Mouse (Mus musculus) forebrain, postnatal 0 days (tissue): ENCODE results near the gene Olfr658. TPM values are rescaled to one million over a fixed set of nuclear protein-coding genes. Genes with fewer than 3 reads are reported as not detected.

ENCODE experiments used
- ATAC-seq: fragments of 200-750 bp; cut with Nextera tagmentation; 2 replicates; pipeline ENCODE4 v1.8.0; 2017; ENCODE audit warnings: mild to moderate bottlenecking, moderate library complexity
- DNase-seq: peaks from one replicate; pipeline ENCODE4 v3.0.0-alpha.2; 2015
- H3K27ac ChIP-seq: fragments of 300-500 bp; sonication (generic); 2 replicates; pipeline ENCODE4 v1.5.1; 2014; ENCODE audit warnings: low read depth, mild to moderate bottlenecking, antibody characterized with exemption, low read length, moderate library complexity, mixed read lengths
- H3K27me3 ChIP-seq: fragments of 300-500 bp; sonication (generic); 2 replicates; pipeline ENCODE4 v1.6.1; 2014; ENCODE audit warnings: mild to moderate bottlenecking, low read length, mixed read lengths; ENCODE audit not compliant: insufficient read depth
- H3K36me3 ChIP-seq: fragments of 300-500 bp; sonication (generic); 2 replicates; pipeline ENCODE4 v1.6.1; 2014; ENCODE audit warnings: mild to moderate bottlenecking, moderate library complexity; ENCODE audit not compliant: insufficient read depth
- H3K4me1 ChIP-seq: fragments of 300-500 bp; sonication (generic); 2 replicates; pipeline ENCODE4 v1.6.1; 2014; ENCODE audit warnings: antibody characterized with exemption; ENCODE audit not compliant: insufficient read depth
- H3K4me2 ChIP-seq: fragments of 300-500 bp; sonication (generic); 2 replicates; pipeline ENCODE4 v1.6.1; 2014; ENCODE audit warnings: low read depth, mild to moderate bottlenecking, moderate library complexity
- H3K4me3 ChIP-seq: fragments of 300-500 bp; sonication (generic); 2 replicates; pipeline ENCODE4 v1.5.1; 2014; ENCODE audit warnings: low read depth, low read length, mixed read lengths
- H3K9ac ChIP-seq: fragments of 300-500 bp; sonication (generic); 2 replicates; pipeline ENCODE4 v1.6.1; 2014; ENCODE audit warnings: mild to moderate bottlenecking
- H3K9me3 ChIP-seq: fragments of 300-500 bp; sonication (generic); 2 replicates; pipeline ENCODE4 v1.6.1; 2016; ENCODE audit warnings: low read length
- CTCF ChIP-seq: sonication (generic); IDR thresholded peaks from 2 replicates; pipeline ENCODE4 v1.5.1; 2016; ENCODE audit warnings: antibody characterized with exemption, control low read depth, low read depth
- WGBS: fragments of 180-500 bp; shearing (Covaris S2); extraction: QIAGEN DNeasy Blood & Tissue Kit; methylation state at CpG from one replicate; pipeline ENCODE4 v1.1.7; 2014; 5-methylcytosine and 5-hydroxymethylcytosine counted together
- polyA plus RNA-seq: library from polyadenylated mRNA; unstranded; fragments of >200 nt; fragmentation: Nextera tagmentation; extraction: Ambion mirVana; gene quantifications from 2 replicates; pipeline ENCODE4 v1.2.1, GENCODE M21; 2015
- total RNA-seq: library from RNA; depleted of rRNA; stranded (reverse); fragments of >200 nt; gene quantifications from 2 replicates; pipeline ENCODE4 v1.2.3, GENCODE M21; 2014; rRNA removed

Gene Olfr658
- total RNA-seq (0.14 and 0.62 TPM in 2 replicates), polyA plus RNA-seq (0.08 and 0.23 TPM in 2 replicates)

GRCm38 (mm10) chr7:104646841-104647482 lies at the start of gene Olfr658:
Gene Olfr658, minus strand, starts transcription at chr7:104647305.
- H3K4me1 ChIP-seq, result no peaks in the 10 kb centered on the region
- no peak within 1 kb of the TSS for H3K27ac ChIP-seq
- DNase-seq (peak; percentile 59), ATAC-seq (peak; percentile 77)
- H3K27me3 ChIP-seq, result no peaks in the 10 kb centered on the region
- WGBS, result 27% methylated on average over 20 of the region's 22 CpGs
- peak; percentile 63 for TF ChIP-seq CTCF
- no peaks in the 10 kb centered on the region for H3K36me3 ChIP-seq
- no peak within 1 kb of the TSS for H3K4me3 ChIP-seq
- H3K4me2 ChIP-seq, result peak within 1 kb of the TSS; percentile 41
- H3K9ac ChIP-seq, result no peak within 1 kb of the TSS
- H3K9me3 ChIP-seq, result no peaks in the 10 kb centered on the region

GRCm38 (mm10) chr7:104686201-104686600 lies 39.1 kb upstream of the Olfr658 start, which contains the start of gene Olfr661:
Gene Olfr661, plus strand, starts transcription at chr7:104686501.
- H3K4me3 ChIP-seq, result no peak within 1 kb of the TSS
- H3K9me3 ChIP-seq, result no peaks in the 10 kb centered on the region
- H3K4me2 ChIP-seq, result no peak within 1 kb of the TSS
- no peak within 1 kb of the TSS for H3K27ac ChIP-seq
- TF ChIP-seq CTCF, result no peak
- ATAC-seq (no peak), DNase-seq (no peak)
- H3K27me3 ChIP-seq, result no peaks in the 10 kb centered on the region
- 92% methylated on average over 2 of the region's 2 CpGs for WGBS
- H3K4me1 ChIP-seq, result no peaks in the 10 kb centered on the region
- H3K36me3 ChIP-seq, result no peaks in the 10 kb centered on the region
- H3K9ac ChIP-seq, result no peak within 1 kb of the TSS

GRCm38 (mm10) chr7:104666453-104666852 lies 19.3 kb upstream of the Olfr658 start, which contains the start of gene Olfr659:
Gene Olfr659, plus strand, starts transcription at chr7:104666753.
- TF ChIP-seq CTCF, result no peak
- no peak for ATAC-seq
- H3K4me1 ChIP-seq, result no peaks in the 10 kb centered on the region
- H3K4me3 ChIP-seq, result no peak within 1 kb of the TSS
- no peak within 1 kb of the TSS for H3K4me2 ChIP-seq
- no peaks in the 10 kb centered on the region for H3K9me3 ChIP-seq
- H3K27ac ChIP-seq, result no peak within 1 kb of the TSS
- no peak within 1 kb of the TSS for H3K9ac ChIP-seq
- no peak for DNase-seq
- 91% methylated on average over 3 of the region's 3 CpGs for WGBS
- no peaks in the 10 kb centered on the region for H3K27me3 ChIP-seq
- no peaks in the 10 kb centered on the region for H3K36me3 ChIP-seq

- Histone ChIP-seq H3K9me3 (no peaks in the 10 kb centered on the region), H3K4me2 (no peak within 1 kb of the TSS), H3K4me3 (no peak within 1 kb of the TSS), H3K27me3 (no peaks in the 10 kb centered on the region), H3K9ac (no peak within 1 kb of the TSS), H3K4me1 (no peaks in the 10 kb centered on the region), H3K36me3 (no peaks in the 10 kb centered on the region), H3K27ac (no peak within 1 kb of the TSS)
- TF ChIP-seq CTCF, result no peak
- DNase-seq, result no peak
- ATAC-seq, result no peak
These were observed 22.6 kb downstream of the Olfr658 start, which contains the start of gene Olfr657 for GRCm38 (mm10) chr7:104624494-104624893. Gene Olfr657, plus strand, starts transcription at chr7:104624794.

GRCm38 (mm10) chr7:104613655-104614054 lies 33.5 kb downstream of the Olfr658 start, which contains the start of gene Olfr656:
Gene Olfr656, plus strand, starts transcription at chr7:104613955.
- 74% methylated on average over 4 of the region's 4 CpGs for WGBS

GRCm38 (mm10) chr7:104604727-104605126 lies 42.4 kb downstream of the Olfr658 start:
- Histone ChIP-seq H3K4me3 (no peak overlapping the region), H3K4me1 (no peaks in the 10 kb centered on the region), H3K4me2 (no peak overlapping the region), H3K36me3 (no peaks in the 10 kb centered on the region), H3K27ac (no peak overlapping the region), H3K9me3 (no peaks in the 10 kb centered on the region), H3K27me3 (no peaks in the 10 kb centered on the region), H3K9ac (no peak overlapping the region)
- no peak for TF ChIP-seq CTCF
- DNase-seq, result no peak
- ATAC-seq, result no peak

More at GRCm38 (mm10) chr7:104613655-104614054, 33.5 kb downstream of the Olfr658 start, which contains the start of gene Olfr656:
- DNase-seq (no peak), ATAC-seq (no peak)
- Histone ChIP-seq H3K4me1 (no peaks in the 10 kb centered on the region), H3K27me3 (no peaks in the 10 kb centered on the region), H3K36me3 (no peaks in the 10 kb centered on the region), H3K27ac (no peak within 1 kb of the TSS), H3K9ac (no peak within 1 kb of the TSS), H3K9me3 (no peaks in the 10 kb centered on the region), H3K4me3 (no peak within 1 kb of the TSS), H3K4me2 (no peak within 1 kb of the TSS)
- TF ChIP-seq CTCF, result no peak

GRCm38 (mm10) chr7:104603173-104603572 lies 43.9 kb downstream of the Olfr658 start:
- no peaks in the 10 kb centered on the region for H3K27me3 ChIP-seq
- DNase-seq (no peak), ATAC-seq (no peak)
- H3K4me2 ChIP-seq, result no peak overlapping the region
- WGBS, result 2% methylated on average over 3 of the region's 3 CpGs
- no peaks in the 10 kb centered on the region for H3K9me3 ChIP-seq
- no peaks in the 10 kb centered on the region for H3K4me1 ChIP-seq
- H3K4me3 ChIP-seq, result no peak overlapping the region
- H3K36me3 ChIP-seq, result no peaks in the 10 kb centered on the region
- peak; percentile 55 for TF ChIP-seq CTCF
- no peak overlapping the region for H3K9ac ChIP-seq
- H3K27ac ChIP-seq, result no peak overlapping the region
